Mouse (Mus musculus) urinary bladder, adult 2 months (tissue): ENCODE results near the gene Pbx3. TPM values are rescaled to one million over a fixed set of nuclear protein-coding genes. Genes with fewer than 3 reads are reported as not detected.

Experiments
- DNase-seq: peaks from one replicate; pipeline ENCODE4 v3.0.0; 2022; ENCODE audit warnings: low spot score
- polyA plus RNA-seq: library from polyadenylated mRNA; depleted of rRNA; stranded (reverse); fragments of >200 nt; gene quantifications from 2 replicates; pipeline ENCODE4 v1.2.3, GENCODE M21; 2012; rRNA removed

Pbx3 gene
- 20.1 and 25.5 TPM in 2 replicates for polyA plus RNA-seq

DNA sequence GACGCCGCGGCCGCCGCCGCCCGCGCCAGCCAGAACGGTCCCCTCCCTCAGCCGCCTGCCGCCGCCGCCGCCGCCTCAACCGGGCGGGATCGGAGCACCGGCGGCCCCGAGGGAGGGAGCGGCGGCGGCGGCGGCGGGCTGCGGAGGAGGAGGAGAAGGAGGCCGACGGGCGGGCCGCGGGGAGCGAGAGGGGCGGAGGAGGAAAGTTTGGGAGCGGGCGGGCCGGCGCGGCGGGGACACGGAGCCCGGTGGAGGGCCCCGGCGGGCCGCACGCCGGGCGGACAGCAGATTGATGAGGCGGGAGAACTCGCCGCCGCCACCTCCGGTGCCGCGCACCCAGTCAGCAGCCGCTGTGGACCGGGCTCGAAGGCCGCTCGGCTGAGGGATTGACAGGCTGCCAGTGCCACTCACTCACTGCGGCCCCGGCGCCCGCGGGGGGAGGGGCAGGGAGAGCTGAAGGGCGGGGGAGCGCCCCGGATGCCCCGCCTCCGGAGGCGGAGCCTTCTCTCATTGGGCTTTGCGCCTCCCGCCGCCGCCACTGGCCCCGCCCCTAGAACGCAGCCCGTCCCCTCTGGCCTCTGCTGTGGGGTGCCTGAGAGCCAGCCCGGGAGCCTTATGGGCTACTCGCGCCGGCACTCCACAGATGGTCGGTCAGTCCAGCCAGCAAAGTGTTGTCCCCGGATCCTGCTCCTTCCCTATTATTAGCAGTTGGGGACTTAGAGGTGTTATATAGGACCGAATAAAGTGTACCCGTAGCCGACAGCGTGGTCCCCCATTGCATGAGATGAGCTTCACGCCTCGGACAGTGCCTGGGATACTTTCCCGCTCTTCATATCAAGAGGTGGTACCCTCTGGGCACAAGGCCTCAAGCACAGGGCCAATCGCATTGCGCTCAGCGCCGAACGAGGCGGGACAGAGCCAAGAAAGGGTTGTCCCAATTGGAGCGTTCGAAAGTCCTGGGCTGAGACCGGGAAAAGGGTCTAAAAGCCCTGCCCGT, at the start of gene Pbx3:
Pbx3 (minus strand) TSS at position 838 of the 997 bp plus-strand sequence.
- peak; percentile 91 for DNase-seq

DNA sequence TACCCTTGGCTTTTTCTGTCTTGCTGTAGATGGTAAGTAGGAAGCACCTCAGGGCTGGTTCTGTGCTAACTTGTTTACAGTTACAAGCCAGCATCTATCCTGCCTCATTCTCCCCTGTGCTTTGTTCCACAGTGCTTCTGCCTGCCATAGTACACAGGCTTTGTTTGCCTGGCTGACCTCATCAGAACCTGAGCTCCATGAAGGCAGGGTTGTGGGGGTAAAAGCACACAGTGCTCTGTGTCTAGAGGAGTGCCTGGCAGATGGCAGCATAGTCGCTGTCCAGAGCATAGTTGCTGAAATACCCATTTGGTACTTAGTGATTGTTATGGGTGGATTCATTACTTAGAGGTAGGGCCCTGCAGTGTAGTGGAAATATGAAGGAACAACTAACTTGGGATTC, 47.3 kb upstream of the Pbx3 start:
- DNase-seq, result no peak

DNA sequence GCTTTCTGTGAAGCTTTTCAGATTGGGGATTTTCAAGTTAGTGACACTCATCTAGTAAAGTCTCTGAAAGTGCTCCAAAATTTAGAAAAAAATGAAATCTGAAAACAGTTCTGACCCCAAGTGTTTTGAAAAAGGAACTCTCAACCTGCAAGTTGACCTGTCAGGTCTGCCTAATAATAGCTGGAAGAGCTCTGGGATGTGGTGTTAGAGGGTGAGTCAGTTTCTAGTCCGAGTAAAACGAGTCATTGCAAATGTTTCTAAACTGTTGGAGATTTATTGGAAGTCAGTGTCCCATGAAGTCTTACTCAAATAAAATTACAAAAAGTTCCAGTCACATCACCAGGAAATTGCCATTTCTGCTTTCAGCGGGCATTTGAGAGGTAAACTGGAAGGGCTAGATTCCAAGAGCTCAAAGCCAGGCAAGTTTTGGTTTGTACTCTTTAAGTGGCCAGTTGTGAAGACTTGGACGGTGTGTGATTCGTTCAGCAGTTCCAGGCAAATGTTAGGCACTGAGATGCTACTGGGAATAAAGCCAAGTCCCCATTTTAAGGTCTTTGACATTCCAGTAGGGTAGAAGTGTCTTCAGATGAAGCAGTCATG, 36.9 kb upstream of the Pbx3 start:
- no peak for DNase-seq

DNA sequence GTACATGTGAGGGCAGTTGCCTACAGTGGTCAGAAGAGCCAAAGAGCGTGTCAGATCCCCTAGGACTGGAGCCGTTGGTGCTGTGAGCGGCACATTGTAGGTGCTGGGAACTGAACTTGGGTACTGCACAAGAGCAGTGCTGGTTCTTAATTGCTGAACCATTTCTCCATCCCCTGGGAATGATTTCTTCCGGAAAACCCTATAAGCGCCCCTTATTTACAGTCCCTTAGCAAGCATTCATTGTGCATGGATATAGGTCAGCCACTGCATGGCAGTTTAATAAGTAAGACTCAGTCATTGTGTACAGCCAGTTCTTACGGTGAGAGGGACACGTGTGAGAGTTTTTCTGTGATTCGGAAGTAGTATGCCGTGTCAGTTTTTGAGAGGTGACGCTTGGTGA, 35.4 kb upstream of the Pbx3 start:
- no peak for DNase-seq

DNA sequence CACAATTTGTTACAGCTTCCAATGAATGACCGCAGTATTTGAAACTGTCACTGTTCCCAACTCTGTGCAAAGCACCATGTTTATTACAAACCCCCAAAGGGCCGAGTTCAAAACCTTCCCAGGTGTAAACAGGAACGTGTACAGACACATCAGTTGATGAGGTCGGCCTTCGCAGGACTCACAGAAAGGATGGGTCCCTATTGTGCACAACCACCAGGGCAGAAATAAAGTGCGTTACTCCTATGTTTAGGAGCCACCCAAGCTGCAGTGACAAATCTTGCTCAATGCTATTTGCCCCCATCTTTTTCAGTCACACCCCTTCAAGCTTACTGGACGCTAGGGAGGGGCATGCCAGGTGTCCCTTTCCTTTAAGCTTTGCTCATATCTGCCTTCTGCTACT, 34.7 kb upstream of the Pbx3 start:
- no peak for DNase-seq

DNA sequence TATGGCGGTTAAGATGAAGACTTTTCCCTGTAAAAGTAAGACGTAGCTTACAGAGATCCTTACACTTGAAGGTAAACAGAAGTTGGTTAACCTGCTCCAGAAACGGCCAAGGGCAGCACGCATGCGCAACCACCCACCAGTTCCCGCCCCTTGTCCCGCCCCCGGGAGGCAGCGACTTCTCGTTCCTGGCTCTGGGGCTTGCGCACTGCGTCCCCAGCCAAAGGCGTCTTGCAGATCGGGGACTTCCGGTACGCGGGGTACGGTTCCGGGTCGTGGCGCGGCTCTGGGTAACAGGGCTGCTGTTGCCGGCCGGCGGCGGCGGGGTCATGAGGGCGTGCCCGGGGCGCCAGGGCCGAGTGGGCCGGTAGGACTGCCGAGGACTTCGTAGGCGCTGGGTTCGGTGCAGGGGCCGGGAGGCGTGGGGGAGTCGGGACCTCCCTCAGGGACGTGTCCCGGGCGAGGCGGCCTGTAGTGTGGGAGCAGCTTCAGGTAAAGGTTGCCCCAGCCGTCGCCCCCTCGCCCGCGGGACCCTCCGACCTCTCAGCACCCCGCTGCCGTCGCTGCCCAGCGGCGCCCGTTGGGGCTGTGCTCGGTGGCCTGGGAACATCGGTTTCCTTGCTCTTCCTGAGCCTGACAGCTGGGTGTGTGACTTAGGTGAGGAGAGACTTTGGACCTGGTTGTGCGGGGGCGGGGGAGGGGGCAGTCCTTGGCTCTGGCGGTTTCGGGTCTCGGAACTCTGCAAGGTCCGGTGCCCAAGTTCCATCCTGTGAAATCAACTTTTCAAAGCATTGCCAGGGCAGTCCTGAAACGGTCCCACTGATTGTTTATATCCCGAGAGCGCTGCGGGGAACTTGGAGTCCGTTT, 33.9 kb upstream of the Pbx3 start, which contains the start of gene Mapkap1:
Mapkap1 (plus strand) TSS at position 171 of the 864 bp plus-strand sequence.
- DNase-seq, result peak; percentile 90

DNA sequence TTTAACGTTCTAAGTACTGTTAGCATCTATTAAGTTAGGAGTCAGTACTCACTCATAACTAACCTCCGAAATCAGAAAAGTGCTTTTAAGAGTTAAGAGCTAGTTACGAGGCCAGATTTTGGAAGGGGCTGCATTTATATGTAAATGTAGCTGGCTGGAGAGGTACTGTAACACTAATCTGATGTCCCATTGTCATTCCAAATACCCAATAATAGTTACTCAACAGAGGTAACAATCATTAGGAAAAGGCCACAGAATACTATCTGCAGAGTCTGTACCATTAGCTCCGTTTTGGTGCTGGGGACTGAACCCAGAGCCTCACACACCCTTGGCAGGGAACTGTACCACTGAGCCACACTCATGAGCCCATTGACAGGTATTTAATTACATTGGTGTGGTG, 26.6 kb upstream of the Pbx3 start:
- DNase-seq, result no peak

DNA sequence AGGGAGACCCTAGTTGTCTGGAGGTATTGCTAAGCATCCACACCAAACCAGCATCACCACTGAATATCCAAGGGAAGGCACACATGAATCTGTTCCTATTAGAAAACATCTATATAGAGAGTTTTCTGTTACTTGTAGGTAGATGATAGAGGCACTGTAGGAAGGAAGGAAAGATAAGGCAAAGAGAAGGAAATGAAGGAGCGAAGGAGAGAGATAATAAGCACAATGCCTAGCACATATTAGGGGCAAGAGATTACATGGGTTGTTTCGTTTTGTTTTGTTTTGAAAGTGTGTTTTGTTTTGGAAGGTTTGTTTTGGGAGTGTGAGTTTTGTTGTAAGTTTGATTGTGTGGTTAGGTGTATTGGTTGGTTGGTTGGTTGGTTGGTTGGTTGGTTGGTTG, 6.0 kb upstream of the Pbx3 start:
- DNase-seq, result no peak

DNA sequence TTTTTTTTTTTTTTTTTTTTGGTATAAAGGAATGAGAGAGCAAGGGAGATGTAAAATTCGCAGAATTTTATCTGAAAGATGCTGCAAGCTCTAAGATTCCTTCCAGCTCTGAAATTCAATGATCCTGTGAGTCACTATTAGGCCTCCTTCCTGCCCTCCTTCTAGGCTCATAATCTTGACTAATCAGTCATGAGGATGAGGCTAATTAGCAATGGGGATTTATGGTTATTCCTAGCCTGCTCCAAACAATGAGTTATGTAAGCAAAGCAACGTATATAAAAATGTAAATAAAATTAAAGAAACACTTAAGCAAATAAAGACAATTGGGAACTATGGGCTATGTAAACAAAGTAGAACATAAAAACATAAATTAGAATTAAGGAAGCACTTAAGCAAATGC, 1.4 kb upstream of the Pbx3 start:
- no peak for DNase-seq

DNA sequence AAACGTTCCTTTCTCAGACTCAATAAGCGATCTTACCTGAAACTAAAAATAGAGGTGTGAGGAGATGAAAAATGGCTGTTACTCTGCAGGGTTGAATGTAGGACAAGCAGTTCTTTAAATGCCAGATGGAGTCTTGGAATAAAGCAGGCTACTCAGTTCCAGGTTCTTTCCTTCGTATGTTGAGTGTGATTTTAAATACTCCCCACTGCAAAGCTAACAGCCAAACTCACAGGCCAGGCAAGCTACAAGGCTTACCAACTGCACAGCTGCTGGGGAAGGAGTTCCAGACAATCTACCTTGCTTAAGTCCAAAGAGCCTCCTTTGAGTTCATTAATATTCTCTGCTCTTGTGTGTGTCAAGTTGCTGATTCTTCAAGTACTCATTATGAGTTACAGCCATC, 944 bp upstream of the Pbx3 start:
- DNase-seq, result no peak

DNA sequence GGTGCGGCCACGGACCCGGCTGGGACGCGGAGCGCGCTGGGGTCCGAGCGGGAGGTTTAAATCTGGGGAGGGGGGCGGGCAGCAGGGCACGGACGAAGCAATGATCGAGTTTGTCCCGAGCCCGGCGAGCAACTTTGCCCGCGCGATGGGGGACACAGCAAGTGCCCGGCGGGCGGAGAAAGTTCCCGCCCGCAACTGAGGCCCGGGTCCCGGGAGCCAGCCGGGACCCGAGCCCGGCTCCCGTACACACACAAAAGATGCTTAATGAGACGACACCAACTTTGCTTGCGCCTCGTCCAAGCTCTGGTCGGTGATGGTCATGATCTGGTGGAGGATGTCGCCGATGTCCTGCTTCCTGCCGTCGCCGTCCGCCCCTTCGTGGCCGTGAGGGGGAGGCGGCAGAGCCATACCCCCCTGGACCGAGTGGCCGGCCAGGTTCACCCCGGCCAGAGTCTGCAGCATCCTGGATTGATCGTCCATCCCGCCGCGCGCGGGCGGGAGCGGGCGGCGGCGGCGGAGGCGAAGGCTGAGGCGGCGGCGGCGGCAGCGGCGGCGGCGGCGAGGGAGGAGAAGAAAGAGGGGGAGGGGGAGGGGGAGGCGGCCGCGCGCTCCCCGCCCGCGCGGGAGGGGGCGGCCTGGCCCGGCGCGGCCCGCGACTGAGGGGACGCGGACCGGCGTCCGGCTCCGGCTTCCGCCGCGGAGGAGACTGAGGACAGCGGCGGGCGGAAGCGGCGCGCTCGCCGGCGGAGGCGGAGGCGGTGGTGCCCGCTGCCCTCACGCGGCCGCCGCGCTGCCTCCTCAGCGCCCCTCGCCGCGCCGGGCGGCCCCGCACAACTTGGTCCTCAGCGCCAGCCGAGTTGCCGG, 1.3 kb downstream of the Pbx3 start:
- DNase-seq, result peak; percentile 47

DNA sequence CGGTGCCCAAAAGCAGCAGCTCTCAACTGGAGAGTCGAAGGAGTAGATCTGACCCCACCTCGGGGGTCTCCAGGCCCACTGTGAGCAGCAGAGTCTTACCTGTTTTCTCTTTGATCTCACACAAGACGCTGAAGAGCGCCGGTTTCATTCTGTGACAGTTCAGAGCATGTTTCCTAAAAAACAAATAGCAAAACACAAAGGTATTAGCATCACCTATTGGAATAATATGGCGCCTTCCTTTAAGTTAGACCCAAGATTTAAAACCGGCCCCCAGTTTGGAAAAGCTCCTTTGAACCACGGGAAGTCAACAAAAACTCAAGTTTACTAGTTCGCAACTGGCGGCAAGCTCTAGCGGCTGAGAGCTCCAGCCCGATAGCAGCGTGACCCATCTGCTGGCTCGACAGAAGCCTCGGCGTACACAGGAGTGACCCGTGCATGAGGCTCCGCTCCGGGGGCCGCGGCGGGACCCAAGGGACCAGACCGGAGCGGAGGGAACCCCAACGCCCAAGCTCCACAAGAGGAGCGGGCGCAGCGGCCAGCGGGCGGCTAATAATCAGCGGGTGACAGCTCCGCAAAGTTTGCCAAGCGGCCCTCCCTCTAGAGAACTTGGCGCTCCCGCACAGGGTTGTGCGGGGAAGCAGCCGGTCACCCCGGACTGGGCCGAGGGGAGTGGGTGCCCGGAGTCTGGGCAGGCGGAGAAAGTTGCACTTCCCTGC, 2.1 kb downstream of the Pbx3 start:
- DNase-seq, result peak; percentile 36

DNA sequence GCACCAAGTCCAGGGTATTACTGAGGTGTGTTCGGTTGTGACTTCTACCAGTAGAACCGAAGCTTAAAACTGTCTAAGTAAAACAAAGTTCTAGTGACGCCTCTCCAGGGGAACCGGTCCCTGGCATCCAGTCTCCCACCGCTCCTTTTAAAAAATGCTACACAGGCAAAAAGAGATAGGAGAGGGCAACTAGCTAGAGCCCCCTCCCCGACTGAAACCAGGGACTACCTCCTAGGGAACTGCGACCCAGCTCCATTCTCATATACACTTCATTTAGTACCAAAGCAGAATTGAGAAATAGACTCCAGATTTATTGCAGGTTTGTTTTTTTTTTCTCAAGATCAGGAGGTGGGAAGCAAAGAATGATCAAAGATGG, 2.6 kb downstream of the Pbx3 start:
- DNase-seq, result no peak

DNA sequence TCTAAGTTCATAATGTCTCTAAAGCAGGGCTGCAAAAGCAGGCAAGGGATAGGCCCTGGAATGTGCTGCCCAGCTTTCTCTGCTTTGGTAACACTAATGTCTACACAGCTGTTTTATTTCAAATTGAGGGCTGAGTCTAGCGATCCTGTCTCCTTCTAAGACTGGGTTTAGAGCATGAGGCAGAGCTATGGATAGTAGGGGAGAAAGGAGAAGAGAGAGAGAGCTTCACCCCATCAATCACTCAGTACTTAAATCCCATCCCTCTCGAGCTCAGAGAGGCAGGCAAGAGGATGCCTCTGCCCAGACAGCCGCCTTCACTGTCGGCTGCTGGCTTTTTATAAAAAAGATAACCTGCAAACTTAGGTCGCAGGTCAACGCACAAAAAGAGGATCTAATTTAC, 4.5 kb downstream of the Pbx3 start:
- DNase-seq, result no peak

DNA sequence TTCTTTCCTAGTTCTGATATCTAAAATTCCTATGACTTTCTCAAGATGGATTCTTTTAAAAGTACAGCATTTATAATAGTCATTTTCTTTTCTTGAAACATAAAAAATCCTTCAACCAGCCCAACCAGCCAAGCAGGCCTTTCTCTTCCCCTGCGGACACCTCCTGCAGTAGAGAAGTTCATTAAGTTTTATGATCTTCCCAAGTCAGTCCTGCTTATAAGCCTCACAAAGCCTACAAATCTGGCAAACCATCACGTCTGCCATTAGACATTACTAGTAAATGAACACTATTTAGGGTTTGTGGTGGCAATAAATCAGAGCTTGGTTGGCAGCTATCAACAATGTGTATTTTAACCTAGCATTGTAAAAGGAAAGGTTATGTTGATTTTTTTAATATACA, 5.9 kb downstream of the Pbx3 start:
- DNase-seq, result no peak

DNA sequence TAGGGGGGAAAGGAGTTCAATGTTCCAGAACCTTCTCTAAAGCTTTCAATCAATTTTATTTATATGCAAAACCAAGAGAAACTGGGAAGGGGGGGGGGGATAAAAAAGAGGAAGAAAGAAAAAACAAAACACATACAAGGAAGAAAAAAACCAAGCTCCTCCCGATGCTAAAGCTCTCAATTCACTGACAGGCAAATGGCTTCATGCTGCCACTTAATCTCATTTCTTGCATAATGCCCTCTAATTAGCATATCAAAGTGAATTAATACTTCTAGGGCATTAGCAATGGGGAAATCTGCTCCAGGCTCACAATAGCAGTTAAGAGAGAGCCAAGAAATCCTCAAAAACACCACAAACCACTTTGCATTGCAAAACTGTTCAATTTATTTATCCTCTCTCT, 9.3 kb downstream of the Pbx3 start:
- no peak for DNase-seq

DNA sequence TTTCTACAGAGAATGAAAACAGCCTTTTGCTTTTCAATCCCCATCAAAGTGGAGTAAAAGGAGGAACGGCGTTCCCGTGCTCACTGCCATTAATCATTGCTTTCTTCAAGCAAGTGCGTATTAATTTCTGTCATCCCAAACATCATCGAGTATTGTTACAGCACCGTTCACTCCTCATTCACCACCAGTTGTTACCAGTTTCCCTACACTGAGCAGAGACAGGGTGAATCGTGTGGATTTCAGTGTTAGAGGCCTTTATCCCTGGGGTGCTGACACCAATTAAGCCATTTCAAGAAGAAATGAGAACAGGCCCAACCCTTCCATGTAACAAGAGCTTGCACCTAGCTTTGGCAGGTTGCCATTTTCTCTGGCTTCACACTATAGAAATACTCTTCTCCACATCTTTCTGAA, 17.1 kb downstream of the Pbx3 start:
- no peak for DNase-seq

DNA sequence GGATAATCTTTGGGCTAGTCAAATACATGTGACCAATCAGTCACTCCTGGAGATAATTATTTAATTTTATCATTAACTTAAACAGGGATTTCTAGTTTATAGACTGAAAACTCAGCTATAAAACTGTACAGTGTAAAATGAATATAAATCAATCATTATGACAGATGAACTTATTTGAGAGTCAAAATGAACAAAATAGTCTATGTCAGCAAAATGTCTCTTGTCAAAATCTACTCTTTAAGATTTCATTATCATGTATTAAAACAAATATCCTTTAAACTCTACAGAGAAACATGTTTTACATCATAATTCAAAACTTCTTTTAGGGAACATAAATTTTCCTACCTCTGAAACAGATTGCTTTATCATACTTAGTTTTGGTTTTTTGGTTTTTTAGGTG, 20.9 kb downstream of the Pbx3 start:
- DNase-seq, result no peak

DNA sequence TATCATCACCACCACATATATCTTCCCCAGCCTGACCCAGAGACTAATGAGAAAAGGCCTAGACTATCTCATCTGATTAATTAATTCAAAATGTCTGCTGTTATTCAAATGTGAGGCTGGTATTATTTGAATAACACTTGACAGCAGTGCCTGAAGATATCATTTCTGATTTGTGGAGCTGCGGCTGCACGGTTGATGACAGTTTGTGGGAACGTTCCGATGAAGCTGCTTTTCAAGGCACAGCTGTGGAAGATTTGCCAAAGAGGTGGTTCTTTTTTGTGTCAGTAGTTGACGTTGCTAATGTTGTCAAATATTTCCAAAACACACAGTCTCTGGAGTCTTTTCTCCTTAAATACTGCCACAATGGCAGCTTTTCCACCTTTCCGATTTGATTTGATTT, 25.8 kb downstream of the Pbx3 start:
- no peak for DNase-seq

DNA sequence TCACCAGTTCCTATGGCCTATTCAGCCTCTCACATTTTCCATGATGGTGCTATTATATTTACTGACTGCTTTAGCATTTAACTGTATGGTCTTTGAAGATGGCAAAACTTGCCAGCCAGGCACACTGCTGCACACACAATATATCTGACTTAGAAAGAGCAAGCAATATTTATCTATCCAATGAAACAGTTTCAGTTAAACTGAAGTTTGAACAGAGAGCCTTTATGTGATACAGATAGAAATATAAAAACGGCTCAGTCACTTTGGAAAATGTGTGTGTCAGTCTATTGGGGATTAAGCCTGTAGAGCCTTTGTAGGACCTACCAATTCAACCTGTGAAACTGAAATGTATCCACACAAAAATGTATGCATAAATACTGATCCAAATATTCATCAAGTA, 74.3 kb downstream of the Pbx3 start:
- no peak for DNase-seq

DNA sequence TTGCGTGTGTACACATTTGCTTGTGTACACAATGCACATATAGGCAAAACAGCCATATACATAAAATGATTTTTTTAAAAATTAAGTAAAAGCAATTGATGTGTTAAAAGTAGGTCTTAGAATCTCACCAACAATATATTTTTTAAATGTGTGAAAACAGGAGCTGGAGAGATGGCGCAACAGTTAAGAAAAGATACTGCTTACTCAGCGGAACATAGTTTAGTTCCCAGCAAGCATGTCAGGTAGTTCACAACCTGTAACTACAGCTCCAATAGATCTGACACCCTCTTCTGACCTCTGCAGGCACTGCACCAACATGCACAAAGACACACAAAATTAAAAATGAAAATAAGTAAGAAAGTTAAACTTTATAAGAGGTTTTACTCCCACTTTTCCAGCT, 74.7 kb downstream of the Pbx3 start:
- no peak for DNase-seq
